Mouse (Mus musculus) layer of hippocampus, adult 2 months (tissue): ENCODE data around the gene Gm11034. TPM values are rescaled to one million over a fixed set of nuclear protein-coding genes. Genes with fewer than 3 reads are reported as not detected.

Experiments
- DNase-seq, 2 experiments: peaks; one replicate each; pipeline ENCODE4 v3.0.0; 2022; ENCODE audit warnings: low spot score in 2 of 2
- H3K27ac ChIP-seq: fragments of 200-600 bp; 2 replicates; pipeline ENCODE4 v1.8.1; 2022
- H3K4me3 ChIP-seq: fragments of 200-600 bp; 2 replicates; pipeline ENCODE4 v1.8.1; 2022; ENCODE audit warnings: mild to moderate bottlenecking
- CTCF ChIP-seq: fragments of 200-600 bp; conservative IDR thresholded peaks from 2 replicates; pipeline ENCODE4 v1.8.1; 2022; ENCODE audit warnings: antibody characterized with exemption, mild to moderate bottlenecking, moderate library complexity
- long read RNA-seq, 2 experiments: library from polyadenylated mRNA; stranded (forward); transcript quantifications; one replicate each; pipeline ENCODE4 v2.0.0; 2021; ENCODE audit warnings: borderline mapping rate in 2 of 2
- total RNA-seq, 2 experiments: library from RNA; stranded (reverse); gene quantifications; 2 replicates each; pipeline ENCODE4 v1.2.3; 2021

Gm11034 gene
- not detected for total RNA-seq
- long read RNA-seq, experiment 1 = 0 reads
- long read RNA-seq, experiment 2 = 0 reads

DNA sequence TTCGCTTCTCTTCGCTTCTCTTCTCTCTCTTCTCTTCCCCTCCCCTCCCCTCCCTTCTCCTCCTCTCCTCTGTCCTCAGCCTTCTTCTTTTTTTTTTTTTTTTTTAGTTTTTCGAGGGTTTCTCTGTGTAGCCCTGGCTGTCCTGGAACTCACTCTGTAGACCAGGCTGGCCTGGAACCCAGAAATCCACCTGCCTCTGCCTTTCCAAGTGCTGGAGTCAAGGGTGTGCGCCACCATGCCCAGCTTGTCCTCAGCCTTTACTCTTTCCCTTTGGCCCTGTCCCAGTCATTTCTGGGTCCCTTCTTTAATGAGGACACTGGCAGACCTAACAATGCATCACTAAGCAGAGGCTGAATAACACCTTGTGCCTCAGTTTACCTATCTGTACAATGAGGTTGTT lies at the start of gene Gm11034:
Gene Gm11034, minus strand, starts transcription at position 101 of the 400 bp plus-strand sequence.
- H3K4me3 ChIP-seq = no peak within 1 kb of the TSS
- no peak for TF ChIP-seq CTCF
- no peak for DNase-seq

DNA sequence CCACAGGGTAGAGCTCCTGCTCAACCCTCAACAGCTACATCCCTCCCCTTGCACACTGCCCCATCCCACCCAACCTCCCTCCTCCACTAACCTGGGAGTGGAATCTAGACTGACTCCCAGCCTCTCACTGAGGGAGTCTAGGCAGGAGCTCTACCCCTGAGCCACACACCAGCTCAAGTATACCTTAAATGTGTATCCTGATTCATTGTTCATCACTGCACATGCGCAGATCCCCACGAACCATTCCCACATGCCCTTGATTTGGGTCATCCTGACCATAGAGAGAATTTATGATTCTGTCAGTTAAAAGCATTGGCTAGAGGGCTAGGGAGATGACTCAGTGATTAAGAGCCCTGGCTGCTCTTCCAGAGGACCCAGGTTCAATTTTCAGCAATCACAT lies 49.3 kb upstream of the Gm11034 start:
- no peak for DNase-seq
- H3K27ac ChIP-seq = no peak overlapping the region
- no peak overlapping the region for H3K4me3 ChIP-seq
- TF ChIP-seq CTCF = no peak

More for the DNA sequence above, at the start of gene Gm11034:
- H3K27ac ChIP-seq = no peak within 1 kb of the TSS

DNA sequence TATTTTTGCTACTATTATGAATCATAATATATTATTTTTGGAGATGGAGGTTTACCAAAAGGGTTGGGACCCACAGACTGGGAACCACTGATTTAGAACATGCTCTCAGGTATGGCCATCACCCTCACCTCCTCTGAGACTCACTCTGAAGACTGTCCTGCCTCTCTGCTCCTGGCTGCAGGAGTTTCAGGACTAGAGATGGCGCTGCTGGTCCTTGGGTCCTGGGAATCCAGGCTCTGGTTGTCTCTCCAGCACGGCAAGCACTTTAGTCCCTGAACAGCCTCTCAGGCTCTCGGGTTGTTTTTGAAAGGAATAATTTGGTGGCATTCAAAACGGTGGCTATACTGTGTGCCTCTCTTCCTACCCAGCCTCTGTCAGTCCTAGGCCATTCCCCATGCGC lies 48.4 kb upstream of the Gm11034 start:
- Histone ChIP-seq H3K27ac (no peak overlapping the region), H3K4me3 (no peak overlapping the region)
- TF ChIP-seq CTCF = peak; percentile 62
- no peak for DNase-seq

DNA sequence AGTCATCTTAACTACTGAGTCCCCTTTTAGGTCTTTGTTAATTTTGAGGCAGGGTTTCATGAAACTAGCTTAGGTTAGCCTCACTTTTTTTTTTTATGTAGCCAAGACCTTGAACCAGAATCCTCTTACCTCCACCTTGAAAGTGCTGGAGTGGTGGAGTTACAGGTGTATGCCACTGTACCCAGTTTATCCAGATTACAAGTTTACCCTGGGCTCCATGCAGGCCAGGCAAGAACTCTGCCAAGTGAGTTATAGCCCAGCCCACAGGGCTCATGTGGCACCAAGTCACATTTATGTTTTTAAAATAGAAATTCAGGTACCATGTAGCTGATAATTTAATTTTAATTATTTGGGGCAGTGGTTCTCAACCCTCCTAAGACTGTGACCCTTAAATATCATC lies 48.0 kb upstream of the Gm11034 start:
- H3K27ac ChIP-seq = no peak overlapping the region
- no peak for DNase-seq
- TF ChIP-seq CTCF = no peak
- no peak overlapping the region for H3K4me3 ChIP-seq

DNA sequence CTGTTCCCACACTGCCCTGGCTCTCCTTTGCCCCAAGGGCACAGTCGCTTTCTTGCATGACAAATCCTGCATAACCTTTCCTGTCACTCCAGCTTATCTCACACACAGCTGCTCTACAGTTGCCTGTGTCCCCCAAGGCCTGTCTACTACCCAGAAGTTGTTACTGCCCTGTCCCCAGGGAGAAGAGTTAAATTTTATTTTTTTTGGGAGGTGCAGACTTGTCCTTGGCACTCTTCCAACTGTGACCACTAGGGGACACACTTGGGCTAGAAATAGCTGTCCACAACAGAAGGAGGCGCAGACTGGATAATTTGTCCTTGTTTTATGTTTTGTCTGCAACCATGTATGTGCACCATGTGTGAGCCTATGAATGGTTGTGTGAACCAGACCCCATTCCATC lies 47.6 kb upstream of the Gm11034 start:
- no peak overlapping the region for H3K4me3 ChIP-seq
- H3K27ac ChIP-seq = no peak overlapping the region
- TF ChIP-seq CTCF = peak; percentile 76
- peak; percentile 12 to 38 for DNase-seq

DNA sequence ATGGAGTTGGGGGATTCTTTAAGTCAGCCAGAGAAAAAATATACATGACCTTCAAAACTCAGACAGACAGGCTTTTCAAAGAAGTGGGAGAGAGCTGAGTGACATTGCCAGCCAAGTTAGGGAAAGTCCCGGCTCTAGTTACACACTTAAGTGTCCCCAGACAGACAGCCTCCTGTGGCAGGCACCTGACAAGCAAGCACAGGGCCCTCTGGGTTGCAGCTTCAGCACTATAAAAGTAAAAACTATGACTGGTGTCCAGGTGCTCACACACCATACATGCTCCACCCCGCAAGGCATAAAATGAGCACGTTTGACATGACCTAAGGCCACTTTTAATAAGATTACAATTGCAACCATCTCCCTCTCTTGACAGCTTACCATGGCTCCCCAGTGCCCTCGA lies 47.1 kb upstream of the Gm11034 start:
- Histone ChIP-seq H3K4me3 (no peak overlapping the region), H3K27ac (no peak overlapping the region)
- TF ChIP-seq CTCF = no peak
- DNase-seq = no peak

DNA sequence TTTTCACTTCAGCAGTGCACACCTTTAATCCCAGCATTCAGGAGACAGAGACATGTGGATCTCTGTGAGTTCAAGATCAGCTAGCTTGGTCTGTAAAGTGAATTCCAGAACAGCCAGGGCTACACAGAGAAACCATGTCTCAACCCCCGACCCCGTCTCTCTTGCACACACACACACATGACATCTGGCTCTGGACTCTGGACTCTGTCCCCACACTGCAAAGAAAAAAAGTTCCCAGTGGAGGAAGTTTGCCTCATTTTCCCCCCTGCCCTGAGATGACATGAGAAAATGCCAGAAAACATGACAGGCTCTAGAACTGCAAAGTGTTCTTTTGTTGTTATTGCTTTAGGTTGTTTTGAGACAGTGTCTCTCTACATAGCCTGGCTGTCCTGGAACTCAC lies 46.4 kb upstream of the Gm11034 start:
- TF ChIP-seq CTCF = no peak
- Histone ChIP-seq H3K27ac (no peak overlapping the region), H3K4me3 (no peak overlapping the region)
- DNase-seq = no peak

DNA sequence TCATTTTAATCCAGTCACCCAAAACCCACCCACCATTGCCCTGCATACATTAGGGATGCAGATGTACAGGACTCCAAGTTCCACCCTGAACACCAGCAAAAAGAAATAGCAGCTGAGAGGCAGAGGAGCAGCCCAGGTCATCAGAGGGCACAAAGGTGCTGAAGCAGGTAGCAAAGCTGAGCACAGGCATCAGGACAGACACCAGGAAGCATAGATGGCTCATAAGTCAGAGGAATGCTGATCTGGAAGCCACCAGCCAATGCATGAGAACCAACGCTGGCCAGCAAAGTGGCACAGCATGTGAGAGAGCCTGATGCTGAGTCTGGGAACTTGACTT lies 44.4 kb upstream of the Gm11034 start:
- H3K27ac ChIP-seq = no peak overlapping the region
- no peak for TF ChIP-seq CTCF

DNA sequence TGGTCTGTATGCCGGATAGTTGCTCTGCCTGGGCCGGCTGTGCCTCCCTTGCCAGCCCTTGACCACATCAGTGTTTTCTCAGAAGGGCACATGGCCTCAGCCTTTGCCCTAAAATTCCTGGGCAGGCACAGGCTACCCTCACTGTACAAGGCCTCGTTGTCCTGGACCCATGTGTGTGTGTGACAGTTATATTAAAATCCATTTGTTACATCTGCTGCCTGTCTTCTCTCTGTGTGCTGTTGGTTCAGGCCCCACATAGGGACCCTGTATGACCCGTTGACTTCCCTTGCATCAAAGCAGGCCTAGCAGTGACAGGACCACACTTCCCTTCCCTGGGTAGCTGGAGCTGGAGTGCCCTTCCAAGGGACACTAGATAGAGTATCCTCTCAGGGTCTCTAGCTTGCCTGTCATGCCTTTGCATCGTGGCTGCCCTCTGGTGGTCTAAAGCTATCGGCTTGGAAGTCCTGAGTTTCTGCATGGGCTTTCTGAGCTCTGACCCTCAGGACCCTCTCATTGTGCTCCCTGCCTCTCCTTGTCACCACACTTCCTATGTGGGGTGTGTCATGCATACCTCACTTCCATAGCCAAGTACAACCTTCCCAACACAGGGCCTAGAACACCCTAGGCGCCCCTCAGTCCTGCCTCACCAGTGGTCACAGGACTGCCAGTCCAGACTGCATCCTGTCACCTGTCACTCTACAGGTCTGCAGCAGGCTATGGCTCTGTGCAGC lies 43.9 kb upstream of the Gm11034 start:
- Histone ChIP-seq H3K27ac (no peak overlapping the region), H3K4me3 (no peak overlapping the region)
- peak; percentile 76 for TF ChIP-seq CTCF
- DNase-seq = peak in 1 of 2 experiments; percentile 26

More for the DNA sequence above, 44.4 kb upstream of the Gm11034 start:
- no peak for DNase-seq
- H3K4me3 ChIP-seq = no peak overlapping the region

DNA sequence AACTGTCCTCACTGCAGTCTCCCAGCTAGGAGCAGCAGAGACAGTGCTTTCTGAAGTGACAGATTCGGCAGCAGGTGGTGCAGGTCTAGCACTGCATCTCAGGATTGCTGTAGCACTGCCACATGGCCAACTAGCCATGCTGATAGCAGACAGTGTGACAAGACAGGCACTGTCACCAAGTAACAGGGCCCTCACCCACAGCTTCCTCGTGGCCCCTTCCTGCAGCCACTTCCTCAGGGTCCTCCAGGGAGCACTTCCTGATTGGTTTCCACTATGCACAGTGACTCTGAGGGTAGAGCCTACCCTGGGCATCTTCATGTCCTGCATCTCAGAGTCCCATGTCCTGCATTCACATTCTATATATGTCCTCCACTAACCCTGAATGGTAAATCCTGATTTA lies 31.2 kb upstream of the Gm11034 start:
- Histone ChIP-seq H3K27ac (0 out of 2 replicates have a peak overlapping the region, but pooled peaks have one; percentile 10), H3K4me3 (no peak overlapping the region)
- no peak for TF ChIP-seq CTCF
- no peak for DNase-seq

DNA sequence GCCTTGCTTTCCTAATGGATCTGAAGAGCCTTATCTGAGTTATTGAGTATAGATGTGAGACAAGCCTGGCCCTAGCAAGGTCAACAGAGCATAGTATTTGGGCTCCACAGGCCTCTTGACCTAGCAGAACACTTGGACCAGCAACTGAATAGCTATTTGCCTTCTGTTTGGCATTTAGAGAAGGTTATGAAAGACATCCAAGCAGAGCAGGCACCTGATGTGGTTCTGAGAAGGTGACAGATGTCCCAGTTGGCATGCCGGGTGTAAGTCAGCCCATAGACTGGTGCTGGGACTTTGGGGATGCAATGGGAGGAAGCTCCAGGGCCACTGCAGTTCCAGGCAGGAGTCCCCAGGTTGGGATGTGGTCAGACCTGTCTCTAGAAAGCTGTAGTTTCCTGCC lies 28.8 kb upstream of the Gm11034 start:
- TF ChIP-seq CTCF = no peak
- Histone ChIP-seq H3K4me3 (no peak overlapping the region; the same call in 1 of the 2 replicates), H3K27ac (0 out of 2 replicates have a peak overlapping the region, but pooled peaks have one; percentile 29)
- no peak for DNase-seq

DNA sequence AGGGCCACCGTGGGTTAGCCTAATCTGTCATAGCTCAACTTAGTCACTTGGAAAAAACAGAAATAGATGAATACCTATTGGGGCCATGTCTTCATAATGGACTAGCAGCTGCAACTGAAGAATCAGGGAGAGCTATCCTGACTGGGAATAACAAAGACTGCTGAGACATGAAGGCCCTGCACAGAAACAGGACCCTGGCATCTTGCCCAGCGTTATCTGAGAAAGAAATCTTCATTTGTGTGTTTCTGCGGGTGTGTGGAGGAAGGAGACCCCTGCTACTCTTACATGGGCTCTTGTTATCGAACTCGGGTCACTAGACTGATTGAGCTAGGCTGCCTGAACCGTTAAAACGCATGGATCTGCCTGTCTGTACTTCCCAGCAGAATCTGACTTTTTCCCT lies 27.5 kb upstream of the Gm11034 start:
- no peak for DNase-seq
- TF ChIP-seq CTCF = no peak
- Histone ChIP-seq H3K4me3 (peak overlapping the region; percentile 78), H3K27ac (peak overlapping the region; percentile 98; the same call in 1 of the 2 replicates)

DNA sequence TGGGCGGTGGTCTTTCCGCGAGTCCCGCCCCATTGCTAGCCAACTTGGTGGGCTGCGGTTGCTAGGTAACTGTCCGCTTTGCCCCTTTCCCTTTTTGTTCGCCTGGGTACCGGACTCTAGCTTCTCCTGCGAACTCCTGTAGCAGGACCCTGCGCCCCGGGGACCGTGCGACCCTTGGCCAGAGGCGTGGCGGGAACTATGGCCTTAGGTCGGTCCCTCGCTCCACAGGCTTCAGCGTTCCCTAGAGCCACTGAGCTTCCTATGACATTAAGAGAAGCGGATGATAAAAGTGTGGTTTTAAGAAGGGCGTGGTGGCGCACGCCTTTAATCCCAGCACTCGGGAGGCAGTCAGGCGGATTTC lies 26.9 kb upstream of the Gm11034 start:
- no peak for TF ChIP-seq CTCF
- DNase-seq = no peak
- peak overlapping the region; percentile 78 for H3K4me3 ChIP-seq

More for the DNA sequence above, 26.9 kb upstream of the Gm11034 start:
- H3K27ac ChIP-seq = peak overlapping the region; percentile 98
